Mouse (Mus musculus) kidney, adult 2 months (tissue): Measurements from ENCODE around the gene Lhb. TPM values are rescaled to one million over a fixed set of nuclear protein-coding genes. Genes with fewer than 3 reads are reported as not detected.
A peak's percentile ranks its signal among the peaks of the same experiment; 100 is the strongest.

Experiments used
- DNase-seq: peaks from one replicate; pipeline ENCODE4 v3.0.0; 2021
- H3K27ac ChIP-seq: fragments of 200-500 bp; 2 replicates; pipeline ENCODE4 v1.5.1; 2012; ENCODE audit warnings: low read depth, low read length, control low read depth, inconsistent platforms; ENCODE audit not compliant: insufficient read depth
- H3K27me3 ChIP-seq: fragments of 200-500 bp; replicated peaks from 2 replicates; pipeline ENCODE4 v1.6.1; 2012; ENCODE audit warnings: mild to moderate bottlenecking, moderate library complexity, low read length, inconsistent platforms; ENCODE audit not compliant: control insufficient read depth, insufficient read depth
- H3K36me3 ChIP-seq: fragments of 200-500 bp; 2 replicates; pipeline ENCODE4 v1.6.1; 2012; ENCODE audit warnings: mild to moderate bottlenecking, moderate library complexity, low read length, inconsistent platforms; ENCODE audit not compliant: control insufficient read depth, insufficient read depth
- H3K4me1 ChIP-seq: fragments of 200-500 bp; 2 replicates; pipeline ENCODE4 v1.6.1; 2011; ENCODE audit warnings: low read length; ENCODE audit not compliant: control insufficient read depth, insufficient read depth
- H3K4me3 ChIP-seq: fragments of 200-500 bp; 2 replicates; pipeline ENCODE4 v1.5.1; 2011; ENCODE audit warnings: mild to moderate bottlenecking, low read depth, low read length, control low read depth; ENCODE audit not compliant: insufficient read depth
- CTCF ChIP-seq: fragments of 200-500 bp; conservative IDR thresholded peaks from 2 replicates; pipeline ENCODE4 v1.5.1; 2011; ENCODE audit warnings: low read depth, mild to moderate bottlenecking, control low read depth, low read length, moderate library complexity, mixed read lengths; ENCODE audit not compliant: insufficient read depth, insufficient read length
- POLR2A ChIP-seq: fragments of 200-500 bp; IDR thresholded peaks from one replicate; pipeline ENCODE4 v1.6.1; 2011; ENCODE audit warnings: low read depth, low read length, control low read depth
- WGBS: fragments of 180-500 bp; shearing (Covaris S2); methylation state at CpG from one replicate; pipeline ENCODE4 v1.1.7; 2018; 5-methylcytosine and 5-hydroxymethylcytosine counted together
- polyA plus RNA-seq: library from polyadenylated mRNA; depleted of rRNA; stranded (reverse); fragments of >200 nt; gene quantifications from 2 replicates; pipeline ENCODE4 v1.2.3, GENCODE M21; 2012; rRNA removed

Lhb gene
- polyA plus RNA-seq, 1 experiment = not detected

DNA sequence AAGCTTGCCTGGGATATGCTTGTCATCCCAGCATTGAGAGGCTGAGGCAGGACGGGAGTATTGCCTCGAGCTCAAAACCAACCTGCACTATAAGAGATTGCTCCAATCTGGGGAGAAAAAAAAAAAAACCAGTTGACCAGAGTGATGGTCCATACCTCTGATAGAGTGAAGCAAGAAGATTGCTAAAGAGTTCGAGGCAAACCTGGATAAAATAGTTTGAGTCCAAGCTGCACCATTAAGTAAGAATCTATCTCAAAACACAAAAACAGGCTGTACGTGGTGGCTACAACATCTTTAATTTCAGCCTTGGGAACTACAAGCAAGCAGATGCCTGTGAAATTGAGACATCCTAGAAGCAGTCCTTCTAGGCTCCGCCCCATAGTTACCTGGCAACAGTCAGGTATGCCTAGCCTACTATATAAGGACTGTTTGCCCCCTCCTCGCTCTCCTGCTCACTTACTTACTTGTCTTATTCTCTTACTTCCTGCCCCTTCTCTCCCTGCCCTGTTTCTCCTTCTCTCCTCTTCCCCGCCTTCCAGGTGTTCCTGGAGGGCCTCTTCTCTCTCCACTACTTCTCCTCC lies 46.6 kb downstream of the Lhb start:
- TF ChIP-seq CTCF (no peak), POLR2A (no peak)
- H3K27ac ChIP-seq = no peak overlapping the region
- DNase-seq = no peak

DNA sequence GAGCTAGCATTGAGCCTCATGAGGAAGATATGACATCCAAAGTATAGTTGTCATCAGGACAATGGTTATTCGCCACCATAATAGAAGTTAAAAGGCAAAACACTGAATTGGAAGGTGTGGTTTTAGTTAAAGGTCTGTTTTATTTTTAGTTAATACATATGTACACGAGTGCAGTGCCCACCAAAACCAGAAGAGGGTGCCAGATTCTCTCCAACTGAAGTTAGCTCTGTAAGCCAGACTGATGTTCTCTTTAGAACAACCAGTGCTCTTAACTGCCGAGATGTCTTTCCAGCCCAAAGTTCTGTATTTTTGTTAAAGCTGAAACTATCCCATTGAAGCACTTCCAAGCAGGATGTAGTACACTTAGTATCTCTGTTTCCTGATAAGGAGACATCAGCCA lies 50.2 kb downstream of the Lhb start:
- Histone ChIP-seq H3K4me3 (no peak overlapping the region), H3K27ac (no peak overlapping the region), H3K4me1 (peaks cover 2% of the 10 kb centered on the region), H3K27me3 (no peaks in the 10 kb centered on the region), H3K36me3 (no peaks in the 10 kb centered on the region)
- TF ChIP-seq CTCF = peak; percentile 31; the same call in 1 of the 2 replicates
- no peak for TF ChIP-seq POLR2A
- WGBS = 6% methylated on average over 3 of the region's 3 CpGs
- DNase-seq = peak; percentile 82

More for the DNA sequence above, 46.6 kb downstream of the Lhb start:
- H3K27me3 ChIP-seq = no peaks in the 10 kb centered on the region
- peak overlapping the region; percentile 32 for H3K4me3 ChIP-seq
- no peaks in the 10 kb centered on the region for H3K36me3 ChIP-seq
- H3K4me1 ChIP-seq = peaks cover 7% of the 10 kb centered on the region
- 40% methylated on average over 7 of the region's 7 CpGs for whole genome bisulfite sequencing

Other genes starting within 250 kb of the Lhb start
- not detected in 2 replicates for gene Gfy, start 241.3 kb upstream of the Lhb start, polyA plus RNA-seq
- gene Pth2, start 239.8 kb upstream of the Lhb start, polyA plus RNA-seq = not detected in 2 replicates
- gene Ccdc155, start 215.9 kb upstream of the Lhb start, polyA plus RNA-seq = 0.04 and 0.05 TPM in 2 replicates
- gene Dkkl1, start 208.7 kb upstream of the Lhb start, polyA plus RNA-seq = 0.39 and 0.54 TPM in 2 replicates
- 10.0 and 13.2 TPM in 2 replicates for gene Tead2, start 205.1 kb upstream of the Lhb start, polyA plus RNA-seq
- gene Cd37, start 181.7 kb upstream of the Lhb start, polyA plus RNA-seq = 7.9 and 30.1 TPM in 2 replicates
- 0.05 TPM in 1 of 2 replicates, not detected in the other for gene Slc6a16, start 179.7 kb upstream of the Lhb start, polyA plus RNA-seq
- 0.14 and 0.19 TPM in 2 replicates for gene Slc6a21, start 143.3 kb upstream of the Lhb start, polyA plus RNA-seq
- 17.9 and 18.2 TPM in 2 replicates for gene Trpm4, start 87.0 kb upstream of the Lhb start, polyA plus RNA-seq
- 0.14 and 3.2 TPM in 2 replicates for gene Hrc, start 85.5 kb upstream of the Lhb start, polyA plus RNA-seq
- gene Ppfia3, start 53.8 kb upstream of the Lhb start, polyA plus RNA-seq = 0.50 and 0.64 TPM in 2 replicates
- gene Lin7b, start 50.2 kb upstream of the Lhb start, polyA plus RNA-seq = 2.7 and 3.9 TPM in 2 replicates
- 137 and 138 TPM in 2 replicates for gene Snrnp70, start 25.1 kb upstream of the Lhb start, polyA plus RNA-seq
- 0.07 and 0.91 TPM in 2 replicates for gene Kcna7, start 15.2 kb upstream of the Lhb start, polyA plus RNA-seq
- gene Ntf5, start 7.1 kb upstream of the Lhb start, polyA plus RNA-seq = 0.44 and 0.58 TPM in 2 replicates
- 57.4 and 61.2 TPM in 2 replicates for gene Gys1, start 14.0 kb downstream of the Lhb start, polyA plus RNA-seq
- 36.3 and 42.7 TPM in 2 replicates for gene Ruvbl2, start 17.3 kb downstream of the Lhb start, polyA plus RNA-seq
- gene Ftl1, start 39.1 kb downstream of the Lhb start, polyA plus RNA-seq = 6,932 and 8,155 TPM in 2 replicates
- 104 and 112 TPM in 2 replicates for gene Bax, start 46.1 kb downstream of the Lhb start, polyA plus RNA-seq
- 0.20 and 0.46 TPM in 2 replicates for gene Tulp2, start 61.1 kb downstream of the Lhb start, polyA plus RNA-seq
- gene Gm45808, start 66.0 kb downstream of the Lhb start, polyA plus RNA-seq = 1.1 and 1.2 TPM in 2 replicates
- gene Dhdh, start 68.0 kb downstream of the Lhb start, polyA plus RNA-seq = 6.0 and 6.1 TPM in 2 replicates
- gene Nucb1, start 89.6 kb downstream of the Lhb start, polyA plus RNA-seq = 397 and 405 TPM in 2 replicates
- 26.6 and 28.2 TPM in 2 replicates for gene Ppp1r15a, start 105.4 kb downstream of the Lhb start, polyA plus RNA-seq
- 4.6 and 5.9 TPM in 2 replicates for gene Plekha4, start 105.5 kb downstream of the Lhb start, polyA plus RNA-seq
- 43.9 and 48.3 TPM in 2 replicates for gene Hsd17b14, start 134.1 kb downstream of the Lhb start, polyA plus RNA-seq
- 185 and 188 TPM in 2 replicates for gene Bcat2, start 149.3 kb downstream of the Lhb start, polyA plus RNA-seq
- not detected in 2 replicates for gene Fgf21, start 194.7 kb downstream of the Lhb start, polyA plus RNA-seq
- gene Fut1, start 196.5 kb downstream of the Lhb start, polyA plus RNA-seq = 0.05 and 0.11 TPM in 2 replicates
- gene Izumo1, start 201.0 kb downstream of the Lhb start, polyA plus RNA-seq = 0.29 and 0.34 TPM in 2 replicates
- 19.9 and 20.4 TPM in 2 replicates for gene Rasip1, start 206.7 kb downstream of the Lhb start, polyA plus RNA-seq
- gene Mamstr, start 219.2 kb downstream of the Lhb start, polyA plus RNA-seq = 2.1 and 2.5 TPM in 2 replicates
- gene Fut2, start 245.6 kb downstream of the Lhb start, polyA plus RNA-seq = not detected in 2 replicates